Mouse (Mus musculus) stomach, postnatal 0 days (tissue): Measurements from ENCODE around the gene Ywhae. TPM values are rescaled to one million over a fixed set of nuclear protein-coding genes. Genes with fewer than 3 reads are reported as not detected.

Experiments
- ATAC-seq: fragments of 200-750 bp; cut with Nextera tagmentation; 2 replicates; pipeline ENCODE4 v1.8.0; 2017; ENCODE audit not compliant: low FRiP score, low TSS enrichment
- DNase-seq: peaks from one replicate; pipeline ENCODE4 v3.0.0-alpha.2; 2016; ENCODE audit warnings: low spot score
- H3K27ac ChIP-seq: fragments of 300-500 bp; sonication (generic); replicated peaks from 2 replicates; pipeline ENCODE4 v1.5.1; 2014; ENCODE audit warnings: mild to moderate bottlenecking, control low read depth
- H3K27me3 ChIP-seq: fragments of 300-500 bp; sonication (generic); 2 replicates; pipeline ENCODE4 v1.6.1; 2014; ENCODE audit warnings: low read length; ENCODE audit not compliant: control insufficient read depth, insufficient read depth
- H3K36me3 ChIP-seq: fragments of 300-500 bp; sonication (generic); 2 replicates; pipeline ENCODE4 v1.6.1; 2014; ENCODE audit warnings: low read length, mixed read lengths; ENCODE audit not compliant: control insufficient read depth, insufficient read depth
- H3K4me1 ChIP-seq: fragments of 300-500 bp; sonication (generic); replicated peaks from 2 replicates; pipeline ENCODE4 v1.6.1; 2014; ENCODE audit warnings: antibody characterized with exemption; ENCODE audit not compliant: control insufficient read depth, insufficient read depth
- H3K4me2 ChIP-seq: fragments of 300-500 bp; sonication (generic); replicated peaks from 2 replicates; pipeline ENCODE4 v1.6.1; 2014; ENCODE audit warnings: low read depth, mild to moderate bottlenecking, control low read depth, moderate library complexity
- H3K4me3 ChIP-seq: fragments of 300-500 bp; sonication (generic); 2 replicates; pipeline ENCODE4 v1.5.1; 2014; ENCODE audit warnings: low read depth, low read length, control low read depth
- H3K9ac ChIP-seq: fragments of 300-500 bp; sonication (generic); 2 replicates; pipeline ENCODE4 v1.6.1; 2014; ENCODE audit warnings: mild to moderate bottlenecking, low read length, control low read depth, mixed read lengths
- H3K9me3 ChIP-seq: fragments of 300-500 bp; sonication (generic); 2 replicates; pipeline ENCODE4 v1.6.1; 2016; ENCODE audit warnings: low read length; ENCODE audit not compliant: control insufficient read depth
- CTCF ChIP-seq: IDR thresholded peaks from 2 replicates; pipeline ENCODE4 v1.5.1; 2016; ENCODE audit warnings: antibody characterized with exemption, low read depth, mild to moderate bottlenecking, moderate library complexity
- EP300 ChIP-seq: optimal IDR thresholded peaks from 2 replicates; pipeline ENCODE3; 2016; ENCODE audit warnings: antibody characterized with exemption
- WGBS: fragments of 180-500 bp; shearing (Covaris S2); extraction: QIAGEN DNeasy Blood & Tissue Kit; methylation state at CpG from one replicate; pipeline ENCODE4 v1.1.7; 2014; 5-methylcytosine and 5-hydroxymethylcytosine counted together
- polyA plus RNA-seq: library from polyadenylated mRNA; unstranded; fragments of >200 nt; fragmentation: Nextera tagmentation; extraction: Ambion mirVana; gene quantifications from 2 replicates; pipeline ENCODE4 v1.2.1, GENCODE M21; 2015

Gene Ywhae
- polyA plus RNA-seq: 401 and 416 TPM in 2 replicates

DNA sequence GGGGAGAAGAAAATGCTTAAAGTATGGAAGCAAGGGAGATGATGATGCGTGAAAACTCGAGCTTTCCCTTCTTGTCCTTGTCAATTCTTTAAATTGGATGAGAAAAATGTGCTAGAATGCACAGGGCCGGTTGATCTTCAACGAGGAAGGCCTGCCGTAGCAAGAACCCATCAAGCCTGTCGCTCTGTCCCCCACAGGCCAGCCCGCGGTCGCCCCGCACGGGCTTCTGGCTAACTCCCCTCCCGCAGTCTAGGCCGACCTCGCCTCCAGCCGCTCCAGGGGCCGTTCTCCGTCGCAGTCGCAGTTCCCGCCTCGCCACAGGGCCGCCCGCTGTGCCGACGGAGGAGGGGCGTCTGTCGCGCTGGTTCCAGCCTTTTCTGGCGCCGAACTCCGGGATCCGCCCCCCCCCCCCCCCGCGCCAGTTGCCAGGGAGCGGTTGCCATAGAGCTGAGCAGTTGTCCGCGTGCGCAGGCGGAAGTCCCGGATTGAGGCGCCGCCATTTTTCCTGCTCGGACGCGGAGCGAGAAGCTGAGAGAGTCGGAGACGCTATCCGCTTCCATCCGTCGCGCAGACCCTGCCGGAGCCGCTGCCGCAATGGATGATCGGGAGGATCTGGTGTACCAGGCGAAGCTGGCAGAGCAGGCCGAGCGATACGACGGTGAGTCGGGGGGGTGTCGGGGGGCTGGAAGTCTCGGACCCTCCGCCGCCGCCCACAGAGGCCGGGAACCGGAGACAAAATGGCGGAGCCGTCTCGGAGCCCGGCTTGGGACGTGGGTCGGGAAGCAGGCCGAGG, at the start of gene Ywhae:
Gene Ywhae, plus strand, starts transcription at position 436 of the 793 bp plus-strand sequence.
- no peaks in the 10 kb centered on the region for H3K36me3 ChIP-seq
- no peaks in the 10 kb centered on the region for H3K9me3 ChIP-seq
- no peaks in the 10 kb centered on the region for H3K27me3 ChIP-seq
- peaks cover 4% of the 10 kb centered on the region for H3K4me1 ChIP-seq
- H3K27ac ChIP-seq: peak within 1 kb of the TSS; percentile 98
- peak within 1 kb of the TSS; percentile 84 for H3K4me2 ChIP-seq
- H3K4me3 ChIP-seq: peak within 1 kb of the TSS; percentile 95
- under 1% methylated on average over 66 of the region's 76 CpGs for WGBS
- peak within 1 kb of the TSS; percentile 98 for H3K9ac ChIP-seq
- ATAC-seq (peak; percentile 92), DNase-seq (peak; percentile 98)
- TF ChIP-seq EP300 (peak; percentile 88), CTCF (peak; percentile 25; the same call in 1 of the 2 replicates)

DNA sequence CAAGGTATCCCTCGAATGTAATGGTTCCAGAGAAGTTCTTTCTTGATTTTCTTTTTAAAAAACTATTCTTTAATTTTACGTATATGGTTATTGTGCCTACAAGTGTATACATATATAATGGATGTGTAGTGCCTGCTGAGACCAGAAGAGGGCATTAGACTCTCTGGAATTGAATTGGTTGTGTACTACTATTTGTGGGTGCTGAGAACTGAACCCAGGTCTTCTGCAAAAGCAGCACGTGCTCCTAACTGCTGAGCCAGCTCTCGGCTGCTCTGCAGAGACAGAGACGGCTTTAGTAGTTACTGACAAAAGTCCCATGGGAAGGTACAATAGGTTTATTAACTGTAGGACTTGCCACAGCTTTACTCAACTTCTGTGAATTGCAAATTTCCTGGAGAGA, 48.2 kb upstream of the Ywhae start:
- no peak overlapping the region for H3K27ac ChIP-seq
- TF ChIP-seq EP300: no peak
- TF ChIP-seq CTCF: peak; percentile 27; the same call in 1 of the 2 replicates
- DNase-seq (no peak), ATAC-seq (no peak)
- H3K4me2 ChIP-seq: no peak overlapping the region
- WGBS: 91% methylated on average over 5 of the region's 5 CpGs
- H3K36me3 ChIP-seq: no peaks in the 10 kb centered on the region
- no peak overlapping the region for H3K9ac ChIP-seq
- no peaks in the 10 kb centered on the region for H3K4me1 ChIP-seq
- no peaks in the 10 kb centered on the region for H3K9me3 ChIP-seq
- H3K4me3 ChIP-seq: no peak overlapping the region
- H3K27me3 ChIP-seq: no peaks in the 10 kb centered on the region

DNA sequence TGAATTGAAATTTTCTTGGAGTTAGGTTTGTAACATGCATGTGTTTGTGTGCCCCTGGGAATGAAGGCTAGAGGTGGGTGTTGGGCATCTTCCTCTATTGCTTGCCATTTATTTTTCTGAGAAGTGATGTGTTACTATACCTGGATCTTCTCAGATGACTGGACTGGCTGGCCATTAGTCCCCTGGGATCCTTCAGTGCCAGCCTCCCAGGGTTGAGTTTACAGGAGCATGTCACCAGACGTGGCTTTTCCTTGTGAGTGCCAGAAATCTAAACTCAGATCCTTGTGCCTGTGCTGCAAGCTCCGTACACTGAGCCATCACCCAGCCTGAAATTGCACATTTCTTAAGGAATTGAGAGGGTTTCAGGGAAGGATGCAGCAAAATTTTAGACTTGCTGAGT, 47.7 kb upstream of the Ywhae start:
- WGBS: 64% methylated on average over 2 of the region's 2 CpGs
- Histone ChIP-seq H3K4me2 (no peak overlapping the region), H3K36me3 (no peaks in the 10 kb centered on the region), H3K9ac (no peak overlapping the region), H3K27ac (no peak overlapping the region), H3K27me3 (no peaks in the 10 kb centered on the region), H3K4me1 (no peaks in the 10 kb centered on the region), H3K4me3 (no peak overlapping the region), H3K9me3 (no peaks in the 10 kb centered on the region)
- no peak for TF ChIP-seq EP300
- no peak for TF ChIP-seq CTCF
- DNase-seq (no peak), ATAC-seq (no peak)

DNA sequence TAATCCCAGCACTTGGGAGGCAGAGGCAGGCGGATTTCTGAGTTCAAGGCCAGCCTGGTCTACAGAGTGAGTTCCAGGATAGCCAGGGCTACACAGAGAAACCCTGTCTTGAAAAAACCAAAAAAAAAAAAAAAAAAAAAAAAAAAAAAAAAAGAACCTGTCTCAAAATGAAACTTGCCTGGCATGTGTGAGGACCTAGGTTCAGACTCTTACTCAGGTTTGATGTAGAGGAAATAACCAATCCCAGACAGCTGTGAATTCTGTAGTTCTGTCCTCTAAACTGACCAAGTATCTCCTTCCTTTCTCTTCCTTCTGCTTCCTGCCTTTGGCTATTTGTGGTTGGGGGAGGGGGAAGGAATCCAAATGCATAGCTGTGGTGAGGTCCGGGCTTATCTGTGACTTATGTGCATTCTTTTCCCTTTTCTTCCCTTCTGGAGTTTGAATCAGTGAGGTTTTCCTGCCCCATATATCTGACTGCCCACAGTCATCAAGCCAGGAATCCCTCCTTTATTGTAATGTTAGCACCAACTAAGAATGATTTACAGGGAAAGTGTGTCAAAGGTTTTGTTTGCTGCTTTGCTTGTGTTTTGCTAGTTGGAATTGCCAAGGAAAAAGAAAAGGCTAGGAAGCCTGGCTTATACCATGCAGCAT, 45.2 kb upstream of the Ywhae start:
- Histone ChIP-seq H3K4me2 (no peak overlapping the region), H3K9ac (no peak overlapping the region), H3K27me3 (no peaks in the 10 kb centered on the region), H3K4me3 (no peak overlapping the region), H3K27ac (no peak overlapping the region), H3K4me1 (no peaks in the 10 kb centered on the region), H3K36me3 (peaks cover 2% of the 10 kb centered on the region; the same call in 1 of the 2 replicates), H3K9me3 (no peaks in the 10 kb centered on the region)
- no peak for ATAC-seq
- TF ChIP-seq EP300 (no peak), CTCF (no peak)
- DNase-seq: no peak
- 54% methylated on average over 2 of the region's 2 CpGs for WGBS

DNA sequence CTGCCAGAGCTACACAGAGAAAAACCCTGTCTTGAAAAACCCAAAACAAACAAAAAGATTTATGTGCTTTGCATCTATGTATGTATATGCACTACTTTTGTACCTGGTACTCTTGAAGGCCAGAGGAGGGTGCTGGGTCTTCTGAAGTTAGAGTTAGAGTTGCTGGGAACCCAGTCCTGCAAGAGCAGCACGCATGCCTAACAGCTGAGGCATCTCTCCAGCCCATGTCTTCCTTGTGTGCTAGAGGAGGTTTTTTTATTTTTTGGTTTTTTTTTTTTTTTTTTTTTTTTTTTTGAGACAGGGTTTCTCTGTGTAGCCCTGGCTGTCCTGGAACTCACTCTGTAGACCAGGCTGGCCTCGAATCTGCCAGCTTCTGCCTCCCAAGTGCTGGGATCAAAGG, 44.5 kb upstream of the Ywhae start:
- no peak for TF ChIP-seq CTCF
- TF ChIP-seq EP300: no peak
- Histone ChIP-seq H3K27ac (no peak overlapping the region), H3K4me1 (no peaks in the 10 kb centered on the region), H3K4me3 (no peak overlapping the region), H3K4me2 (no peak overlapping the region), H3K9ac (no peak overlapping the region), H3K36me3 (peaks cover 5% of the 10 kb centered on the region; the same call in 1 of the 2 replicates), H3K27me3 (no peaks in the 10 kb centered on the region), H3K9me3 (no peaks in the 10 kb centered on the region)
- DNase-seq (no peak), ATAC-seq (no peak)
- 85% methylated on average over 2 of the region's 2 CpGs for WGBS

DNA sequence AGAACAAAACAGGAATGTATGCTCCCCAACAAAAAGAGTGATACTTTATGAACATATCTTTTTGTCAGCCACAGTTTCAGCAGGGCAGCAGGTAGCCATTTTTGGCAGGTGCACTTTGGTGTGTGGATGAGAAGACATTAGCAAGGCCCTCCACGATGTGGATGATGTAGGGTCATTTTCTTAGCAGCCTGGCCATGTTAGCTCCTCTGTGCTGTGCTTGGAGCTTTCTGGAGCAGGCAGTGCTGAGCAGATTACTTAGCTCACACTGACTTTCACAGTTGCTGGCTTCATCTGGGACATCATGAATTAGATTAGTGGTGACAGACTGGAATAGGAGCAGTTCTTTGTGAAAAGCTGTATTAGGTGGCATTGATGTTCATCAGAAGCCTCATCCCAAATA, 42.7 kb upstream of the Ywhae start:
- WGBS: 74% methylated on average over 1 of the region's 1 CpGs
- Histone ChIP-seq H3K9ac (no peak overlapping the region), H3K36me3 (peaks cover 6% of the 10 kb centered on the region; the same call in 1 of the 2 replicates), H3K27ac (no peak overlapping the region), H3K4me3 (no peak overlapping the region), H3K4me1 (no peaks in the 10 kb centered on the region), H3K27me3 (no peaks in the 10 kb centered on the region), H3K9me3 (no peaks in the 10 kb centered on the region), H3K4me2 (no peak overlapping the region)
- TF ChIP-seq CTCF: no peak
- TF ChIP-seq EP300: no peak
- no peak for DNase-seq
- no peak for ATAC-seq
